ENCODE assay signal across 12 mouse cellular contexts in the genomic region with DNA sequence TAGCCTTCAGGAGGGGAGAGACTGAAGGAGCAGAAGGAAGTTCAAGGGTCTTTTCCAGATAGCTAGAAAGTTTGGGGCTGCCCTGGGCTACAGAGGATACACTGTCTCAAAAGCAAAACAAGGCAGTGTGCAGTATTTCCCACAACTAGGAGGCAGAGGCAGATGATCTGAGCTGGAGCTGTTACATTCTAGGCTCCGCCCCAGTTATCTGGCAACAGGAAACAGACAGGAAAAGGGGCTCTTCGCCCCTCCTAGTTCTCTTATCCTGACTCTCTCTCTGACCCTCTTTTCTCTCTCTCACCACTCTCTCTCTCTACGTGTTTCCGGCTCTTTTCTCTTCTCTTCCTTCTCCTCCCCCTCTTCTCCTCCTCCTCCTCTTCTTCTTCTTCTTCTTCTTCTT. TPM values are rescaled to one million over a fixed set of nuclear protein-coding genes. Genes with fewer than 3 reads are reported as not detected.
DNase-seq lines count a peak whose midpoint lies in the region; ATAC-seq lines count a peak whose summit lies in the region.
"Had no signal": no experiment of that assay in that cellular context is flagged by ENCODE, and none has a peak within 500 bp of the region (broad histone marks: within the 10 kb centered on the region; RNA-seq: fewer than 3 reads in every experiment).

No protein-coding gene starts in this region.

- peaks cover 14% of the 10 kb centered on the region for H3K36me3 ChIP-seq in kidney, embryonic 16.5 days (ENCODE audit: insufficient read depth, low read length)
- H3K36me3 ChIP-seq in ES-E14 (ENCODE audit: control insufficient read depth, insufficient read depth, low read length, poor library complexity, severe bottlenecking), result peaks cover 11% of the 10 kb centered on the region
- H3K36me3 ChIP-seq in embryonic facial prominence, embryonic 15.5 days, result peaks cover 16% of the 10 kb centered on the region
- no peaks in the 10 kb centered on the region for H3K36me3 ChIP-seq in stomach, embryonic 16.5 days (ENCODE audit: control insufficient read depth, insufficient read depth, low read length)
- H3K36me3 ChIP-seq in midbrain, embryonic 14.5 days (ENCODE audit: control insufficient read depth, insufficient read depth, low read length), result peaks cover 14% of the 10 kb centered on the region
- H3K36me3 ChIP-seq in midbrain, embryonic 15.5 days (replicated peaks), result peaks cover 11% of the 10 kb centered on the region; the same call in 1 of the 2 replicates

- H3K9me3 ChIP-seq in kidney, embryonic 16.5 days (ENCODE audit: low read length), result no peaks in the 10 kb centered on the region
- no peaks in the 10 kb centered on the region for H3K9me3 ChIP-seq in ES-E14 (ENCODE audit: control insufficient read depth, insufficient read depth, low read depth, low read length)
- H3K9me3 ChIP-seq in embryonic facial prominence, embryonic 15.5 days (replicated peaks), result no peaks in the 10 kb centered on the region
- no peaks in the 10 kb centered on the region for H3K9me3 ChIP-seq in stomach, embryonic 16.5 days (replicated peaks; ENCODE audit: control insufficient read depth, low read length)
- no peaks in the 10 kb centered on the region for H3K9me3 ChIP-seq in midbrain, embryonic 14.5 days (ENCODE audit: control insufficient read depth, low read length)
- no peaks in the 10 kb centered on the region for H3K9me3 ChIP-seq in midbrain, embryonic 15.5 days
- H3K9me3 ChIP-seq: hindbrain, embryonic 15.5 days had no signal

- H3K9ac ChIP-seq in kidney, embryonic 16.5 days (replicated peaks; ENCODE audit: low read length), result peak overlapping the region; percentile 55
- H3K9ac ChIP-seq in ES-E14 (ENCODE audit: insufficient read depth, low read depth, low read length, poor library complexity, severe bottlenecking), result peak overlapping the region; percentile 41; the same call in 1 of the 2 replicates
- H3K9ac ChIP-seq in embryonic facial prominence, embryonic 15.5 days, result no peak overlapping the region
- H3K9ac ChIP-seq in stomach, embryonic 16.5 days (ENCODE audit: low read length), result no peak overlapping the region
- no peak overlapping the region for H3K9ac ChIP-seq in midbrain, embryonic 14.5 days (replicated peaks; ENCODE audit: low read length)
- no peak overlapping the region for H3K9ac ChIP-seq in midbrain, embryonic 15.5 days

- peaks cover 27% of the 10 kb centered on the region for H3K4me1 ChIP-seq in kidney, embryonic 16.5 days (ENCODE audit: insufficient read depth, low read length)
- peaks cover 4 to 28% of the 10 kb centered on the region in 2 experiments; a peak in 3 of 4 replicates for H3K4me1 ChIP-seq in ES-E14 (ENCODE audit: control insufficient read depth in 2 of 2, insufficient read depth in 2 of 2, low read length in 2 of 2, poor library complexity in 1 of 2)
- peaks cover 29% of the 10 kb centered on the region for H3K4me1 ChIP-seq in embryonic facial prominence, embryonic 15.5 days
- H3K4me1 ChIP-seq in stomach, embryonic 16.5 days (ENCODE audit: control insufficient read depth, insufficient read depth, low read length), result peaks cover 25% of the 10 kb centered on the region
- peaks cover 28% of the 10 kb centered on the region for H3K4me1 ChIP-seq in midbrain, embryonic 14.5 days (ENCODE audit: control insufficient read depth, insufficient read depth, low read length)
- H3K4me1 ChIP-seq in midbrain, embryonic 15.5 days, result peaks cover 35% of the 10 kb centered on the region

- DNase-seq in kidney, postnatal 25 days, result no peak
- DNase-seq in ES-E14 (ENCODE audit: low read depth, low spot score), result no peak
- no peak for DNase-seq in embryo, embryonic 10 days (ENCODE audit: low spot score)
- no peak for DNase-seq in midbrain, embryonic 14.5 days
- DNase-seq: cerebellum, adult 9-10 months; spleen, adult 18-20 months had no signal

- no peak overlapping the region for H3K4me3 ChIP-seq in kidney, embryonic 16.5 days (ENCODE audit: low read length)
- H3K4me3 ChIP-seq in ES-E14 (ENCODE audit: insufficient read depth in 1 of 2, low read depth in 1 of 2, low read length in 2 of 2, poor library complexity in 1 of 2, severe bottlenecking in 1 of 2), result no peak overlapping the region
- no peak overlapping the region for H3K4me3 ChIP-seq in embryonic facial prominence, embryonic 15.5 days (replicated peaks)
- no peak overlapping the region for H3K4me3 ChIP-seq in stomach, embryonic 16.5 days (replicated peaks; ENCODE audit: low read length)
- H3K4me3 ChIP-seq in midbrain, embryonic 14.5 days (replicated peaks; ENCODE audit: low read depth, low read length), result no peak overlapping the region
- no peak overlapping the region for H3K4me3 ChIP-seq in midbrain, embryonic 15.5 days

- WGBS in kidney, embryonic 16.5 days, result 23% methylated on average over 4 of the region's 4 CpGs
- 23% methylated on average over 4 of the region's 4 CpGs for WGBS in embryonic facial prominence, embryonic 15.5 days
- 38% methylated on average over 4 of the region's 4 CpGs for WGBS in stomach, embryonic 16.5 days
- 49% methylated on average over 4 of the region's 4 CpGs for WGBS in midbrain, embryonic 14.5 days
- 53% methylated on average over 4 of the region's 4 CpGs for WGBS in midbrain, embryonic 15.5 days

- no peak overlapping the region; the same call in 1 of the 2 replicates for H3K4me2 ChIP-seq in kidney, embryonic 16.5 days (replicated peaks; ENCODE audit: low read depth, low read length)
- no peak overlapping the region for H3K4me2 ChIP-seq in embryonic facial prominence, embryonic 15.5 days (replicated peaks)
- H3K4me2 ChIP-seq in stomach, embryonic 16.5 days (ENCODE audit: low read depth, low read length), result no peak overlapping the region
- no peak overlapping the region for H3K4me2 ChIP-seq in midbrain, embryonic 14.5 days (ENCODE audit: low read length)
- no peak overlapping the region for H3K4me2 ChIP-seq in midbrain, embryonic 15.5 days

- H3K27me3 ChIP-seq in kidney, embryonic 16.5 days (ENCODE audit: insufficient read depth, low read length), result peaks cover 29% of the 10 kb centered on the region
- H3K27me3 ChIP-seq in embryonic facial prominence, embryonic 15.5 days, result peaks cover 48% of the 10 kb centered on the region
- peaks cover 22% of the 10 kb centered on the region for H3K27me3 ChIP-seq in stomach, embryonic 16.5 days (ENCODE audit: control insufficient read depth, insufficient read depth, low read length)
- H3K27me3 ChIP-seq in midbrain, embryonic 14.5 days (ENCODE audit: control insufficient read depth, insufficient read depth, low read length), result peaks cover 54% of the 10 kb centered on the region
- H3K27me3 ChIP-seq in midbrain, embryonic 15.5 days (replicated peaks), result peaks cover 46% of the 10 kb centered on the region

- in situ Hi-C loops in ES-E14 (cut with MboI; ENCODE audit: low sequenced_read_pairs in 2 of 2, unreplicated experiment in 2 of 2), result no loop called here

- ATAC-seq in kidney, embryonic 16.5 days (ENCODE audit: low FRiP score, low TSS enrichment), result no peak
- ATAC-seq in embryonic facial prominence, embryonic 15.5 days (ENCODE audit: insufficient number of reproducible peaks, low FRiP score, low TSS enrichment, low read depth), result no peak
- no peak for ATAC-seq in stomach, embryonic 16.5 days (ENCODE audit: insufficient read depth, low FRiP score)
- no peak for ATAC-seq in midbrain, embryonic 14.5 days (ENCODE audit: low FRiP score, low TSS enrichment)
- ATAC-seq in midbrain, embryonic 15.5 days (replicated peaks), result no peak

- H3K27ac ChIP-seq in kidney, embryonic 16.5 days (ENCODE audit: low read length), result peak overlapping the region; percentile 75
- no peak overlapping the region for H3K27ac ChIP-seq in ES-E14 (ENCODE audit: insufficient read depth, low read depth, low read length, poor library complexity, severe bottlenecking)
- H3K27ac ChIP-seq in embryonic facial prominence, embryonic 15.5 days (replicated peaks), result 0 out of 2 replicates have a peak overlapping the region, but pooled peaks have one; percentile 22
- peak overlapping the region; percentile 31; the same call in 1 of the 2 replicates for H3K27ac ChIP-seq in stomach, embryonic 16.5 days (ENCODE audit: low read length)
- no peak overlapping the region for H3K27ac ChIP-seq in midbrain, embryonic 14.5 days (replicated peaks; ENCODE audit: low read depth, low read length)
- no peak overlapping the region for H3K27ac ChIP-seq in midbrain, embryonic 15.5 days
- H3K27ac ChIP-seq: hindbrain, embryonic 15.5 days had no signal

RNA-seq across cellular contexts. Expression of gene Icmt, which starts 1.1 kb away (rescaled TPM):
- polyA plus RNA-seq in kidney, embryonic 16.5 days (2015; fragmentation: Nextera tagmentation; extraction: Ambion mirVana), result 32.0 and 32.6 TPM in 2 replicates
- 47.7 and 61.4 TPM in 2 replicates for total RNA-seq in ES-E14 (2012; rRNA removed)
- 23.5 and 26.7 TPM in 2 replicates for polyA plus RNA-seq in embryonic facial prominence, embryonic 15.5 days (2015; fragmentation: Nextera tagmentation; extraction: Ambion mirVana)
- 20.1 and 20.8 TPM in 2 replicates for polyA plus RNA-seq in stomach, embryonic 16.5 days (2015; fragmentation: Nextera tagmentation; extraction: Ambion mirVana)
- polyA plus RNA-seq in midbrain, embryonic 14.5 days (2014; fragmentation: Nextera tagmentation; extraction: Ambion mirVana), result 14.9 and 23.7 TPM in 2 replicates
- polyA plus RNA-seq in midbrain, embryonic 15.5 days (2015; fragmentation: Nextera tagmentation; extraction: Ambion mirVana), result 20.4 and 24.5 TPM in 2 replicates

RNA-seq across cellular contexts. Expression of gene Hes3, which starts 4.5 kb away (rescaled TPM):
- not detected in 2 replicates for polyA plus RNA-seq in kidney, embryonic 16.5 days (2015; fragmentation: Nextera tagmentation; extraction: Ambion mirVana)
- 0.58 and 1.1 TPM in 2 replicates for total RNA-seq in ES-E14 (2012; rRNA removed)
- polyA plus RNA-seq in embryonic facial prominence, embryonic 15.5 days (2015; fragmentation: Nextera tagmentation; extraction: Ambion mirVana), result not detected in 2 replicates
- not detected in 2 replicates for polyA plus RNA-seq in stomach, embryonic 16.5 days (2015; fragmentation: Nextera tagmentation; extraction: Ambion mirVana)
- polyA plus RNA-seq in midbrain, embryonic 14.5 days (2014; fragmentation: Nextera tagmentation; extraction: Ambion mirVana), result 0.39 and 1.2 TPM in 2 replicates
- 0.67 and 0.69 TPM in 2 replicates for polyA plus RNA-seq in midbrain, embryonic 15.5 days (2015; fragmentation: Nextera tagmentation; extraction: Ambion mirVana)
- polyA plus RNA-seq: forebrain, embryonic 16.5 days had no signal

RNA-seq across cellular contexts. Expression of gene Gpr153, which starts 21.9 kb away (rescaled TPM):
- polyA plus RNA-seq in kidney, embryonic 16.5 days (2015; fragmentation: Nextera tagmentation; extraction: Ambion mirVana), result 5.3 and 6.2 TPM in 2 replicates
- 5.1 and 7.2 TPM in 2 replicates for total RNA-seq in ES-E14 (2012; rRNA removed)
- 29.0 and 35.7 TPM in 2 replicates for polyA plus RNA-seq in embryonic facial prominence, embryonic 15.5 days (2015; fragmentation: Nextera tagmentation; extraction: Ambion mirVana)
- polyA plus RNA-seq in stomach, embryonic 16.5 days (2015; fragmentation: Nextera tagmentation; extraction: Ambion mirVana), result 6.0 and 6.1 TPM in 2 replicates
- 14.0 and 15.2 TPM in 2 replicates for polyA plus RNA-seq in midbrain, embryonic 14.5 days (2014; fragmentation: Nextera tagmentation; extraction: Ambion mirVana)
- polyA plus RNA-seq in midbrain, embryonic 15.5 days (2015; fragmentation: Nextera tagmentation; extraction: Ambion mirVana), result 15.6 and 16.6 TPM in 2 replicates

RNA-seq across cellular contexts. Expression of gene Rnf207, which starts 22.9 kb away (rescaled TPM):
- 1.2 and 1.6 TPM in 2 replicates for polyA plus RNA-seq in kidney, embryonic 16.5 days (2015; fragmentation: Nextera tagmentation; extraction: Ambion mirVana)
- total RNA-seq in ES-E14 (2012; rRNA removed), result 4.6 and 9.0 TPM in 2 replicates
- polyA plus RNA-seq in embryonic facial prominence, embryonic 15.5 days (2015; fragmentation: Nextera tagmentation; extraction: Ambion mirVana), result 0.23 and 0.72 TPM in 2 replicates
- 0.66 and 0.84 TPM in 2 replicates for polyA plus RNA-seq in stomach, embryonic 16.5 days (2015; fragmentation: Nextera tagmentation; extraction: Ambion mirVana)
- polyA plus RNA-seq in midbrain, embryonic 14.5 days (2014; fragmentation: Nextera tagmentation; extraction: Ambion mirVana), result 4.2 and 6.9 TPM in 2 replicates
- 8.0 and 8.6 TPM in 2 replicates for polyA plus RNA-seq in midbrain, embryonic 15.5 days (2015; fragmentation: Nextera tagmentation; extraction: Ambion mirVana)

RNA-seq across cellular contexts. Expression of gene Rpl22, which starts 29.6 kb away (rescaled TPM):
- polyA plus RNA-seq in kidney, embryonic 16.5 days (2015; fragmentation: Nextera tagmentation; extraction: Ambion mirVana), result 295 and 333 TPM in 2 replicates
- 1,269 and 1,458 TPM in 2 replicates for total RNA-seq in ES-E14 (2012; rRNA removed)
- polyA plus RNA-seq in embryonic facial prominence, embryonic 15.5 days (2015; fragmentation: Nextera tagmentation; extraction: Ambion mirVana), result 342 and 365 TPM in 2 replicates
- polyA plus RNA-seq in stomach, embryonic 16.5 days (2015; fragmentation: Nextera tagmentation; extraction: Ambion mirVana), result 303 and 377 TPM in 2 replicates
- polyA plus RNA-seq in midbrain, embryonic 14.5 days (2014; fragmentation: Nextera tagmentation; extraction: Ambion mirVana), result 165 and 174 TPM in 2 replicates
- polyA plus RNA-seq in midbrain, embryonic 15.5 days (2015; fragmentation: Nextera tagmentation; extraction: Ambion mirVana), result 127 and 133 TPM in 2 replicates

Comparison
In these comparisons a context has a peak if more than half of its experiments do, and no peak if none do; other contexts are left out.
1. H3K27ac ChIP-seq: peak in kidney, embryonic 16.5 days (single experiment), embryonic facial prominence, embryonic 15.5 days (single experiment) and stomach, embryonic 16.5 days (single experiment); none in ES-E14 (single experiment), midbrain, embryonic 14.5 days (single experiment) and midbrain, embryonic 15.5 days (single experiment).
2. H3K9ac ChIP-seq: peak in kidney, embryonic 16.5 days (single experiment) and ES-E14 (single experiment); none in embryonic facial prominence, embryonic 15.5 days (single experiment), stomach, embryonic 16.5 days (single experiment), midbrain, embryonic 14.5 days (single experiment) and midbrain, embryonic 15.5 days (single experiment).